Mouse (Mus musculus): ENCODE results near the gene Chfr.
A peak's percentile ranks its signal among the peaks of the same experiment; 100 is the strongest.
"Not testable (repeated sequence)": the region's sequence is repeated elsewhere in the genome, so short reads cannot be mapped to it uniquely, and the experiment has no call there.

Chfr gene

GRCm38 (mm10) chr5:110108305-110108628 lies 27.4 kb upstream of the Chfr start:
- DNase-seq, result no peak

- peak; percentile 87 for DNase-seq
Observed at GRCm38 (mm10) chr5:110109991-110110441, 25.6 kb upstream of the Chfr start, which contains the start of gene Zfp605. TSS of gene Zfp605 (plus strand) at chr5:110110092.

GRCm38 (mm10) chr5:110122380-110122779 lies 13.3 kb upstream of the Chfr start:
- not testable (repeated sequence) for DNase-seq

GRCm38 (mm10) chr5:110136087-110136464 lies 434 bp downstream of the Chfr start:
- DNase-seq, result no peak

- no peak for DNase-seq
Observed at GRCm38 (mm10) chr5:110137816-110138215, 2.2 kb downstream of the Chfr start.

GRCm38 (mm10) chr5:110139325-110139724 lies 3.7 kb downstream of the Chfr start:
- no peak for DNase-seq

- no peak for DNase-seq
Observed at GRCm38 (mm10) chr5:110140424-110140823, 4.8 kb downstream of the Chfr start.

- no peak for DNase-seq
Observed at GRCm38 (mm10) chr5:110142309-110142708, 6.7 kb downstream of the Chfr start.

GRCm38 (mm10) chr5:110143007-110143406 lies 7.4 kb downstream of the Chfr start:
- DNase-seq, result peak; percentile 30

- no peak for DNase-seq
Observed at GRCm38 (mm10) chr5:110169374-110169773, 33.7 kb downstream of the Chfr start.

GRCm38 (mm10) chr5:110176362-110177020 lies 40.8 kb downstream of the Chfr start, which contains the start of gene Golga3:
TSS of gene Golga3 (plus strand) at chr5:110176701.
- DNase-seq, result peak; percentile 92

- DNase-seq, result no peak
Observed at GRCm38 (mm10) chr5:110177021-110177420, 41.4 kb downstream of the Chfr start.

- no peak for DNase-seq
Observed at GRCm38 (mm10) chr5:110178628-110179027, 43.0 kb downstream of the Chfr start.

- DNase-seq, result no peak
Observed at GRCm38 (mm10) chr5:110181716-110182115, 46.1 kb downstream of the Chfr start.

- peak; percentile 11 for DNase-seq
Observed at GRCm38 (mm10) chr5:110203164-110203895, 67.7 kb downstream of the Chfr start.

GRCm38 (mm10) chr5:110204777-110205176 lies 69.1 kb downstream of the Chfr start:
- no peak for DNase-seq

- no peak for DNase-seq
Observed at GRCm38 (mm10) chr5:110211312-110211711, 75.7 kb downstream of the Chfr start.

GRCm38 (mm10) chr5:110216780-110217179 lies 81.1 kb downstream of the Chfr start:
- DNase-seq, result no peak

- DNase-seq, result no peak
Observed at GRCm38 (mm10) chr5:110220331-110220730, 84.7 kb downstream of the Chfr start.
